Mouse (Mus musculus) c-Kit-positive CD71-positive TER-119-positive erythroid progenitor cells, embryonic 14.5 days (primary cell): ENCODE measurements around the gene Mettl9.

Experiments
- DNase-seq: peaks from one replicate; pipeline ENCODE4 v3.0.0-alpha.2; 2013; ENCODE audit warnings: low spot score

The Mettl9 gene

DNA sequence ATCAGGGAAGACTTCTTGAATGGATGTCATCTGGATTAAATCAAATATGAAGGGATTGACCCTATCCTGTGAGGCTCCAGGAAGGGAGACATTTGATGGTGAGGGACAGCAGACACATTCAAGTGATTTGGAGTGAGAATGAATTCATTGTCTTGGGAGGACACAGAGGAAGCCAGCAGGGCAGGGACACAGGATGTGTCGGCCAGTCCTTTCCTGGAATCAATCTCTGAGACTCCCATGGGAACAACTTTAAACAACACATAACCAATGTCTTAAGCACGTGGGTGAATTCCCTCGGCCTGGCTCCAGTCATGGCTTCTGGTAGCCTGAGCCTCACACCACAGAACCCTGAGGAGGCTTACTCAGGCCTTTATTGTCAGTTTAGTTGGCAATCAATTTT is 73.6 kb downstream of the Mettl9 start:
- DNase-seq, result no peak

DNA sequence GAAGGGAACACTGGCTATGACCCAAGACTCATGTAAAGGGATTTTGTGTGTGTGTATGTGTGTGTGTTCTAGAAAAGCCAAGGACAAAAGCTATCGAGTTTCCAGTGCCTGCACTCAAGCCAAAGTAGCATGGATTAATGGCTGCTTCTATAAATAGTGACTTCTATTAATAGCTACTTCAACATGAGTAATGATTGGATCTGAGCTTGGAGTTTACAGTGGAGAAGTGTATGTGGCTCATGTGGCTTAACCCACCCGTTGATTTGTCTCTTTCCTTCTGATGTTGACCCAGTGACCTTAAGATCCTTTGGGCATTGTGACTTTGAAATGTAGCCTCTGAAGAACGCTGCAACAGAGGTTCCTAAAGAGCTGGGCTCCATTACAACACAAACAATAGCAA is 77.1 kb downstream of the Mettl9 start:
- no peak for DNase-seq

DNA sequence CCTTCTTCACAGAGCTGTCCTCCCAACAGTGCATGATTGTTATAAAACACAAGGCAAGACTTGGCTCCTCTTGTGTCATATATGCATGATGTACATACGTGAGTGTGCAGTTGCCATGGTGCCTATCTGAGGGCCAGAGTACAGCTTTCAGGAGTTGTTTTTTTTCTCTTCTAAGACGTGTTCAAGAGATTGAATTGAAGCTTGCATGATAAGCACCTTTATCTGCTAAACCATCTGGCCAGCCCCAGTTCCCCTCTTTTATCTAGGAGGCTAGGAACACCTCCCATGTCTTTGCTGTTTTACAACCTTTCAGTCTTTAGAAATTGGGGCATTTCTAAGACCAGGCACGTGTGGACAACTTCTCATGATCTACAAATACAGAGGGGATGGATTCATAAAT is 77.5 kb downstream of the Mettl9 start:
- DNase-seq, result peak; percentile 14

DNA sequence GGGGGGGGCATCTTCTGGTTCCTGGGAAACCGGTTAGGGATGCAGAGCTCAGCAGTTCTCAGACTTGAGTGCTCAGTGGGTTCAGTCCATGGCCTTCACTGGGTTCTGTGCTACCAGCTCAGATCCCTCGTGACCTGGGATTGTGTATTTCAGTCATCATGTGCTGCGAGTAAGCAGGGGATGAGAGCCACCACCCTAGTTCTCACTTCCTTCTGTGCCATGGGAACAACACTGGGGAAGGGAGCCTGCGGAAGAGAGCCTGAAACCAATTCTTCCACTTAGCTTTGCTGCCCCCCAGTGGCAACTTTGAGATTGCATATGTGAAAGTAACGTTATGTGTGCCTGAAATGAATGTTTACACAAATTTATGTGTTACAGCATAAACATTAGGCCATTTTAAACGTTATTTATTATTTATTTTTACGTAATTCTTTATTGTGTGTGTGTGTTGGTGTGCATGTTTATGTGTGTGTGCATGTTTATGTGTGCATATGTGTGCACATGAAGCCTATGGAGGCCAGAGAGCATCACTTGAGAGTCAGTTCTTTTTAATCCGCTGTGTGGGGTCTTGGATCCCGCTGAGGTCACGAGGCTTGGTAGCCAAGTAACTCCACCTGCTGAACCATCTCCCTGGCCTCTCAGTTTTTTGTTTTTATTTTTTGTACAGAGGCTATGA is 86.0 kb downstream of the Mettl9 start:
- peak; percentile 70 for DNase-seq
